Mouse (Mus musculus) midbrain, postnatal 0 days (tissue): ENCODE data around the gene 4930402H24Rik. TPM values are rescaled to one million over a fixed set of nuclear protein-coding genes. Genes with fewer than 3 reads are reported as not detected.

Source experiments
- ATAC-seq: fragments of 200-750 bp; cut with Nextera tagmentation; 2 replicates; pipeline ENCODE4 v1.8.0; 2017; ENCODE audit warnings: moderate number of reproducible peaks, mild to moderate bottlenecking, moderate TSS enrichment, moderate library complexity; ENCODE audit not compliant: low FRiP score
- DNase-seq: peaks from one replicate; pipeline ENCODE4 v3.0.0-alpha.2; 2015; ENCODE audit warnings: low spot score
- H3K27ac ChIP-seq: fragments of 300-500 bp; sonication (generic); 2 replicates; pipeline ENCODE4 v1.5.1; 2014; ENCODE audit warnings: low read depth, mild to moderate bottlenecking, low read length, mixed read lengths
- H3K27me3 ChIP-seq: fragments of 300-500 bp; sonication (generic); 2 replicates; pipeline ENCODE4 v1.6.1; 2014; ENCODE audit warnings: low read length, control low read depth, mixed read lengths; ENCODE audit not compliant: insufficient read depth
- H3K36me3 ChIP-seq: fragments of 300-500 bp; sonication (generic); 2 replicates; pipeline ENCODE4 v1.6.1; 2014; ENCODE audit warnings: low read length, control low read depth, mixed read lengths; ENCODE audit not compliant: insufficient read depth
- H3K4me1 ChIP-seq: fragments of 300-500 bp; sonication (generic); 2 replicates; pipeline ENCODE4 v1.6.1; 2014; ENCODE audit warnings: mild to moderate bottlenecking, control low read depth, antibody characterized with exemption, low read length, mixed read lengths; ENCODE audit not compliant: insufficient read depth
- H3K4me2 ChIP-seq: fragments of 300-500 bp; sonication (generic); 2 replicates; pipeline ENCODE4 v1.6.1; 2014; ENCODE audit warnings: low read depth, mild to moderate bottlenecking, low read length, mixed read lengths; ENCODE audit not compliant: poor library complexity, severe bottlenecking
- H3K4me3 ChIP-seq: fragments of 300-500 bp; sonication (generic); 2 replicates; pipeline ENCODE4 v1.5.1; 2014; ENCODE audit warnings: low read depth, mild to moderate bottlenecking, low read length, moderate library complexity
- H3K9ac ChIP-seq: fragments of 300-500 bp; sonication (generic); replicated peaks from 2 replicates; pipeline ENCODE4 v1.6.1; 2014; ENCODE audit warnings: mild to moderate bottlenecking, low read length, moderate library complexity, mixed read lengths; ENCODE audit not compliant: poor library complexity, severe bottlenecking
- H3K9me3 ChIP-seq: fragments of 300-500 bp; sonication (generic); 2 replicates; pipeline ENCODE4 v1.6.1; 2016; ENCODE audit warnings: low read length, control low read depth
- CTCF ChIP-seq: IDR thresholded peaks from 2 replicates; pipeline ENCODE4 v1.5.1; 2016; ENCODE audit warnings: antibody characterized with exemption, mild to moderate bottlenecking
- WGBS: fragments of 180-500 bp; shearing (Covaris S2); extraction: QIAGEN DNeasy Blood & Tissue Kit; methylation state at CpG from one replicate; pipeline ENCODE4 v1.1.7; 2014; 5-methylcytosine and 5-hydroxymethylcytosine counted together
- polyA plus RNA-seq: library from polyadenylated mRNA; unstranded; fragments of >200 nt; fragmentation: Nextera tagmentation; extraction: Ambion mirVana; gene quantifications from 2 replicates; pipeline ENCODE4 v1.2.1, GENCODE M21; 2015
- total RNA-seq: library from RNA; depleted of rRNA; stranded (reverse); fragments of >200 nt; gene quantifications from 2 replicates; pipeline ENCODE4 v1.2.3, GENCODE M21; 2014

4930402H24Rik gene
- total and polyA plus RNA-seq, 2 experiments from 2014 or later, result 58.1 to 200 TPM

GRCm38 (mm10) chr2:130724369-130724768, 181.8 kb downstream of the 4930402H24Rik start:
- Histone ChIP-seq H3K4me1 (no peaks in the 10 kb centered on the region), H3K9me3 (no peaks in the 10 kb centered on the region), H3K36me3 (peaks cover 80% of the 10 kb centered on the region), H3K27ac (no peak overlapping the region), H3K9ac (no peak overlapping the region), H3K4me2 (no peak overlapping the region), H3K4me3 (no peak overlapping the region), H3K27me3 (no peaks in the 10 kb centered on the region)
- 75% methylated on average over 4 of the region's 4 CpGs for WGBS
- no peak for TF ChIP-seq CTCF
- DNase-seq (no peak), ATAC-seq (no peak)

GRCm38 (mm10) chr2:130717951-130718350, 188.3 kb downstream of the 4930402H24Rik start:
- H3K27ac ChIP-seq, result no peak overlapping the region
- DNase-seq (no peak), ATAC-seq (no peak)
- H3K9ac ChIP-seq, result no peak overlapping the region
- H3K9me3 ChIP-seq, result no peaks in the 10 kb centered on the region
- no peak overlapping the region for H3K4me3 ChIP-seq
- TF ChIP-seq CTCF, result no peak
- H3K4me2 ChIP-seq, result no peak overlapping the region
- H3K36me3 ChIP-seq, result peaks cover 67% of the 10 kb centered on the region
- no peaks in the 10 kb centered on the region for H3K27me3 ChIP-seq
- H3K4me1 ChIP-seq, result no peaks in the 10 kb centered on the region
- 85% methylated on average over 6 of the region's 6 CpGs for WGBS

GRCm38 (mm10) chr2:130707057-130707456, 199.1 kb downstream of the 4930402H24Rik start:
- ATAC-seq (no peak), DNase-seq (no peak)
- Histone ChIP-seq H3K4me2 (no peak overlapping the region), H3K4me1 (no peaks in the 10 kb centered on the region), H3K4me3 (no peak overlapping the region), H3K27me3 (no peaks in the 10 kb centered on the region), H3K9me3 (no peaks in the 10 kb centered on the region), H3K27ac (no peak overlapping the region), H3K36me3 (peaks cover 41% of the 10 kb centered on the region), H3K9ac (no peak overlapping the region)
- no peak for TF ChIP-seq CTCF
- 64% methylated on average over 10 of the region's 10 CpGs for WGBS

- 78% methylated on average over 4 of the region's 4 CpGs for WGBS
- Histone ChIP-seq H3K4me1 (no peaks in the 10 kb centered on the region), H3K36me3 (peaks cover 37% of the 10 kb centered on the region), H3K4me3 (no peak overlapping the region), H3K27ac (no peak overlapping the region), H3K27me3 (no peaks in the 10 kb centered on the region), H3K4me2 (no peak overlapping the region), H3K9me3 (no peaks in the 10 kb centered on the region), H3K9ac (no peak overlapping the region)
- ATAC-seq, result no peak
- no peak for DNase-seq
- no peak for TF ChIP-seq CTCF
Observed at GRCm38 (mm10) chr2:130706602-130707001, 199.6 kb downstream of the 4930402H24Rik start.

- Histone ChIP-seq H3K36me3 (peaks cover 24% of the 10 kb centered on the region), H3K9ac (no peak overlapping the region), H3K27ac (no peak overlapping the region), H3K4me3 (no peak overlapping the region), H3K4me2 (no peak overlapping the region), H3K4me1 (no peaks in the 10 kb centered on the region), H3K9me3 (no peaks in the 10 kb centered on the region), H3K27me3 (no peaks in the 10 kb centered on the region)
- 71% methylated on average over 6 of the region's 6 CpGs for WGBS
- ATAC-seq, result no peak
- no peak for DNase-seq
- peak; percentile 31; the same call in 1 of the 2 replicates for TF ChIP-seq CTCF
Observed at GRCm38 (mm10) chr2:130705178-130705577, 201.0 kb downstream of the 4930402H24Rik start.

GRCm38 (mm10) chr2:130704040-130705001, 201.9 kb downstream of the 4930402H24Rik start:
- Histone ChIP-seq H3K27me3 (no peaks in the 10 kb centered on the region), H3K4me2 (no peak overlapping the region), H3K9ac (no peak overlapping the region), H3K27ac (no peak overlapping the region), H3K36me3 (peaks cover 16% of the 10 kb centered on the region), H3K9me3 (no peaks in the 10 kb centered on the region), H3K4me3 (no peak overlapping the region), H3K4me1 (no peaks in the 10 kb centered on the region)
- DNase-seq, result peak; percentile 55
- no peak for TF ChIP-seq CTCF
- 66% methylated on average over 9 of the region's 9 CpGs for WGBS
- ATAC-seq, result peak; percentile 24; the same call in 1 of the 2 replicates
